Mouse (Mus musculus): ENCODE data around the gene Oxtr.

GRCm38 (mm10) chr6:112509590-112510131 lies 19.9 kb upstream of the Oxtr start:
- TF ChIP-seq POLR2A (IDR thresholded peaks at IDR 0.05; ENCODE audit: borderline replicate concordance, control insufficient read depth, low read depth, low read length) (no peak), CTCF (IDR thresholded peaks at IDR 0.05; ENCODE audit: control insufficient read depth, insufficient read depth, low read length) (no peak)
